Mouse (Mus musculus) heart, embryonic 13.5 days (tissue): ENCODE results near the gene Nfkbia. TPM values are rescaled to one million over a fixed set of nuclear protein-coding genes. Genes with fewer than 3 reads are reported as not detected.

ENCODE experiments used
- ATAC-seq: fragments of 200-750 bp; cut with Nextera tagmentation; 2 replicates; pipeline ENCODE4 v1.8.0; 2017; ENCODE audit warnings: moderate TSS enrichment; ENCODE audit not compliant: insufficient number of reproducible peaks, low FRiP score, low TSS enrichment; ENCODE audit errors: extremely low read depth
- H3K27ac ChIP-seq: fragments of 300-500 bp; sonication (generic); replicated peaks from 2 replicates; pipeline ENCODE4 v1.5.1; 2015; ENCODE audit warnings: moderate library complexity, mild to moderate bottlenecking, inconsistent platforms
- H3K27me3 ChIP-seq: fragments of 300-500 bp; sonication (generic); replicated peaks from 2 replicates; pipeline ENCODE4 v1.6.1; 2015; ENCODE audit warnings: mild to moderate bottlenecking, inconsistent platforms
- H3K36me3 ChIP-seq: fragments of 300-500 bp; sonication (generic); 2 replicates; pipeline ENCODE4 v1.6.1; 2015; ENCODE audit warnings: mild to moderate bottlenecking, inconsistent platforms
- H3K4me1 ChIP-seq: fragments of 300-500 bp; sonication (generic); 2 replicates; pipeline ENCODE4 v1.6.1; 2015; ENCODE audit warnings: inconsistent platforms
- H3K4me2 ChIP-seq: fragments of 300-500 bp; sonication (generic); 2 replicates; pipeline ENCODE4 v1.6.1; 2015; ENCODE audit warnings: inconsistent platforms, mild to moderate bottlenecking, moderate library complexity
- H3K4me3 ChIP-seq: fragments of 300-500 bp; sonication (generic); 2 replicates; pipeline ENCODE4 v1.5.1; 2015; ENCODE audit warnings: moderate library complexity, mild to moderate bottlenecking, inconsistent platforms
- H3K9ac ChIP-seq: fragments of 300-500 bp; sonication (generic); 2 replicates; pipeline ENCODE4 v1.6.1; 2015; ENCODE audit warnings: inconsistent platforms, mild to moderate bottlenecking, moderate library complexity
- H3K9me3 ChIP-seq: fragments of 300-500 bp; sonication (generic); 2 replicates; pipeline ENCODE4 v1.6.1; 2016; ENCODE audit warnings: inconsistent platforms
- WGBS: fragments of 180-500 bp; shearing (Covaris S2); methylation state at CpG from one replicate; pipeline ENCODE4 v1.1.7; 2015; ENCODE audit warnings: mixed read lengths; 5-methylcytosine and 5-hydroxymethylcytosine counted together
- polyA plus RNA-seq: library from polyadenylated mRNA; unstranded; fragments of >200 nt; fragmentation: Nextera tagmentation; extraction: Ambion mirVana; gene quantifications from 2 replicates; pipeline ENCODE4 v1.2.1, GENCODE M21; 2015

The Nfkbia gene
- polyA plus RNA-seq, 1 experiment from 2014 or later: 47.0 TPM

GRCm38 (mm10) chr12:55474209-55474583 lies 18.3 kb downstream of the Nfkbia start:
- ATAC-seq: no peak
- Histone ChIP-seq H3K36me3 (no peaks in the 10 kb centered on the region), H3K9me3 (no peaks in the 10 kb centered on the region), H3K4me2 (no peak overlapping the region), H3K4me1 (peaks cover 17% of the 10 kb centered on the region), H3K27ac (0 out of 2 replicates have a peak overlapping the region, but pooled peaks have one; percentile 25), H3K27me3 (no peaks in the 10 kb centered on the region), H3K9ac (no peak overlapping the region), H3K4me3 (no peak overlapping the region)
- 78% methylated on average over 13 of the region's 13 CpGs for WGBS

GRCm38 (mm10) chr12:55473250-55474208 lies 18.9 kb downstream of the Nfkbia start:
- ATAC-seq: peak; percentile 25; the same call in 1 of the 2 replicates
- H3K9me3 ChIP-seq: no peaks in the 10 kb centered on the region
- no peaks in the 10 kb centered on the region for H3K36me3 ChIP-seq
- no peaks in the 10 kb centered on the region for H3K27me3 ChIP-seq
- no peak overlapping the region for H3K9ac ChIP-seq
- no peak overlapping the region for H3K4me3 ChIP-seq
- peaks cover 17% of the 10 kb centered on the region for H3K4me1 ChIP-seq
- peak overlapping the region; percentile 51 for H3K27ac ChIP-seq
- no peak overlapping the region for H3K4me2 ChIP-seq
- WGBS: 26% methylated on average over 8 of the region's 8 CpGs

GRCm38 (mm10) chr12:55471344-55471743 lies 21.1 kb downstream of the Nfkbia start:
- Histone ChIP-seq H3K27ac (no peak overlapping the region), H3K9ac (no peak overlapping the region), H3K4me3 (no peak overlapping the region), H3K27me3 (no peaks in the 10 kb centered on the region), H3K9me3 (no peaks in the 10 kb centered on the region), H3K4me1 (peaks cover 35% of the 10 kb centered on the region), H3K36me3 (no peaks in the 10 kb centered on the region), H3K4me2 (no peak overlapping the region)
- ATAC-seq: no peak
- WGBS: 84% methylated on average over 9 of the region's 9 CpGs

GRCm38 (mm10) chr12:55470442-55470841 lies 22.0 kb downstream of the Nfkbia start:
- peaks cover 44% of the 10 kb centered on the region for H3K4me1 ChIP-seq
- no peak overlapping the region for H3K9ac ChIP-seq
- no peak overlapping the region for H3K27ac ChIP-seq
- WGBS: 43% methylated on average over 5 of the region's 5 CpGs
- no peaks in the 10 kb centered on the region for H3K36me3 ChIP-seq
- H3K9me3 ChIP-seq: no peaks in the 10 kb centered on the region
- H3K27me3 ChIP-seq: no peaks in the 10 kb centered on the region
- no peak overlapping the region for H3K4me2 ChIP-seq
- no peak for ATAC-seq
- no peak overlapping the region for H3K4me3 ChIP-seq

DNA sequence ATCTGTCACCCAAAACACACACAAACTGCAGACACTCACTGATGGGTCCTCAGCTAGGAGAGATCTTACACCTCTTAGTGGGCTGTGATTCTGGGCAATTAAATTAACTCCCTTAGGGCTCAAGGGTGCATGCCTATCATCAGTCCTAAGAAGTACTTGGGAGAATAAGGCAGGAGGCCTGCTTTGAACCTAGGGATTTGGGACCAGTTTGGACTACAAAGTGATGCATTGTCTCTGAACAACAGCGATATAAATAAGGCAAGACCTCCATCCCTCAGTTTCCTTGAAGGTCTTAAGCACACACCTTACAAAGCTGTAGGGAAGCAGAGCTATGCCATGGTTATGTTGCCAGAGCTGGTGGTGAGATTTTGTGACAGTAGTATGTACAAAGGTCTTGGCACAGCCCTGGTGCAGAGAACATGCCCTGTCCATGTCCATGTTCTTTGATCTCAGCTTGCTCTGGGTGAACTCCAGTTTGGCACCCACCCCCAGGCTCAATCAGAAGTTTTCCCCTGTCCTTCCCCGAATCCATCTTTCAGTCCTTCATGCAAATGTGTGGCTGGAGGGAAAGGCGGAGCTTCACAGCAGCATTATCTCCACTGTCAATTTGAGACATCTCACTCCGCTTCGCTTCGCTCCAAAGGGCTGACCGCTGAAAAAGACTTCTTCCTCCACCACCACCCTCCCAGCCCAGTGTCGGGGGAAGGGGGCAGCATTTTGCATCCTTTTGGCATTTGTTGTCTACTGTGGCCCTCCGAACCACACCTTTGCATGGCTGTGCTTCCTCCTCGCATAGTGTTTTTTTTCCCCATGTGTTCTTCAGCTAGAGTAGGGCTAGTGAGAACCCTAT lies 24.9 kb downstream of the Nfkbia start:
- Histone ChIP-seq H3K4me2 (peak overlapping the region; percentile 29; the same call in 1 of the 2 replicates), H3K4me1 (peaks cover 61% of the 10 kb centered on the region), H3K27me3 (no peaks in the 10 kb centered on the region), H3K9ac (peak overlapping the region; percentile 12; the same call in 1 of the 2 replicates), H3K9me3 (no peaks in the 10 kb centered on the region), H3K4me3 (no peak overlapping the region), H3K36me3 (no peaks in the 10 kb centered on the region), H3K27ac (no peak overlapping the region)
- no peak for ATAC-seq
- 32% methylated on average over 10 of the region's 10 CpGs for WGBS

DNA sequence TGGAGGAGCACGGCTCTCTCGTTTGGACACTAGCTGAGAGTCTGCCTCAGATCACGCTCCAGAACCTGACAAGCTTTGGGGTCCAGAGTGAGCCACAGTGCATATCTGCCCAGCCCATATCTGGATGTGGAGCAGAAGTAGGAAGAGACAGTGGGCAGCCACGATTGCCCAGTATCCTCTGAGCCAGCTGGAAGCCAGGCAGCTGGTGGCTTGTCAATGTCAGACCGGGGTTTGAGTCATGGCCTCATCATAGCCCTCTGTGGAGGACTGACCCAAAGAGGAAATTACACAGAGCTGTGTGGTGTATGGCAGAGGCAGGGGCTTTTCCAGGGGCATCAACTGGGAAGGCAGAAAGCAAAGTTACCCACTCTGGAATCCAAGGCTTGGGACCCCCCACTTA lies 25.6 kb downstream of the Nfkbia start:
- no peak overlapping the region for H3K9ac ChIP-seq
- no peaks in the 10 kb centered on the region for H3K27me3 ChIP-seq
- no peaks in the 10 kb centered on the region for H3K36me3 ChIP-seq
- no peak for ATAC-seq
- peaks cover 68% of the 10 kb centered on the region for H3K4me1 ChIP-seq
- H3K9me3 ChIP-seq: no peaks in the 10 kb centered on the region
- WGBS: 65% methylated on average over 5 of the region's 5 CpGs
- no peak overlapping the region for H3K4me3 ChIP-seq
- H3K4me2 ChIP-seq: no peak overlapping the region
- 0 out of 2 replicates have a peak overlapping the region, but pooled peaks have one; percentile 9 for H3K27ac ChIP-seq

GRCm38 (mm10) chr12:55466088-55466701 lies 26.3 kb downstream of the Nfkbia start:
- no peak overlapping the region for H3K4me3 ChIP-seq
- H3K27me3 ChIP-seq: no peaks in the 10 kb centered on the region
- H3K4me2 ChIP-seq: no peak overlapping the region
- H3K27ac ChIP-seq: peak overlapping the region; percentile 9; the same call in 1 of the 2 replicates
- H3K9me3 ChIP-seq: no peaks in the 10 kb centered on the region
- H3K9ac ChIP-seq: no peak overlapping the region
- no peaks in the 10 kb centered on the region for H3K36me3 ChIP-seq
- ATAC-seq: no peak
- H3K4me1 ChIP-seq: peaks cover 74% of the 10 kb centered on the region
- 62% methylated on average over 7 of the region's 7 CpGs for WGBS

DNA sequence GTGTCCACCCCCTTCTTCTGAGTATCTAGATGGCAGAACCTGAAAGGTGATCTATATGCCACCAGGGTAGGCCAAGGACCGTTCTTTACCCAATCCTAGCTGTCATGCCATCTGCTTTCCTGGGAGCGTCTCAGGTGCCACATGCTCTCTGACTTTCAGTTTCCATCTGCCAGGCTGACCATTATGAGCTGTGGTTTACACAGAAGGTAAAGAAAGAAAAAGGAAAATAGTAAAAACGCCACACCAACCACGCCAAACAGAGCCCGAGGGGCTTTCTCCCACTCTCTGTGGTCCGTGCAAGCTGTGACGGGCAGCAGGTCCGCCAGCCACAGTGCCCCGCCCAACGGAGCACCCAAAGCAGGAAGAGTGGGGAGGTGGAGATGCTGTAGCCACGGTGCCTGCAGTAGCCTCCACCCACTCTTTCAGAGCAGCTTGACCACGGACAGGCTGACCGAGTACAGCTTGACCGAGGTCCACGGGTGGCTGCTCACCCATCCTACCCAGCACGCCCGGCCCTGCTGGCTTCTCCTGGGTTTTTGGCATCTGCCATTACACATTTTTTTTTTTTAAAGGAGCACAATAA lies 27.0 kb downstream of the Nfkbia start:
- Histone ChIP-seq H3K9me3 (no peaks in the 10 kb centered on the region), H3K4me2 (no peak overlapping the region), H3K4me3 (no peak overlapping the region), H3K9ac (no peak overlapping the region), H3K4me1 (peaks cover 76% of the 10 kb centered on the region), H3K36me3 (no peaks in the 10 kb centered on the region), H3K27ac (no peak overlapping the region), H3K27me3 (no peaks in the 10 kb centered on the region)
- no peak for ATAC-seq
- 80% methylated on average over 17 of the region's 17 CpGs for WGBS

DNA sequence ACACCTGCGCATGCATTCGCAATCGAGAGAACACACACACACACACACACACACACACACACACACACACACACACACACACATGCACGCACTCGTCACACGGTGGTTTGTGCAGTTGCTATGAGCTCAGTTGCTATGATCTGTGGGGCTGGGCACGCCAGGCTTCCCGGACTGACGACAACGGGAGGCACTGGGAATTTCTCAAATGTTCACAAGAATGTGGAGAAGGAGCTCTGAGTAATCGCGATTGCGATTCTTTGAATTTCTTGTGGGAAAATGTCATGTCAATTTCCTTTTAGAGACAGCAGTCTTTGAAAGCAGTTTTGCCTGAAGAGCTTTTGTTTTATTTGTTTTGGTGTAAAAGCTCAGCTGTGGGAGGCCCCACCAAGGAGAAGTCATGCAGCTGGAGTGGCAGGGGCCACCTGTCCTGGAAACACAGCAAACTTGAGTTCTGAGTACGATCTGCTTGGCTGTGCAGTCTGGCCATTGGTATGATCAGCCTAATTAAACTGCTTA lies 27.5 kb downstream of the Nfkbia start:
- Histone ChIP-seq H3K9ac (0 out of 2 replicates have a peak overlapping the region, but pooled peaks have one; percentile 5), H3K4me2 (0 out of 2 replicates have a peak overlapping the region, but pooled peaks have one; percentile 34), H3K27me3 (no peaks in the 10 kb centered on the region), H3K36me3 (no peaks in the 10 kb centered on the region), H3K9me3 (no peaks in the 10 kb centered on the region), H3K4me1 (peaks cover 75% of the 10 kb centered on the region), H3K4me3 (no peak overlapping the region), H3K27ac (peak overlapping the region; percentile 8; the same call in 1 of the 2 replicates)
- 70% methylated on average over 14 of the region's 14 CpGs for WGBS
- ATAC-seq: no peak

GRCm38 (mm10) chr12:55463992-55464845 lies 28.2 kb downstream of the Nfkbia start:
- no peaks in the 10 kb centered on the region for H3K36me3 ChIP-seq
- 30% methylated on average over 16 of the region's 16 CpGs for WGBS
- ATAC-seq: no peak
- peaks cover 77% of the 10 kb centered on the region for H3K4me1 ChIP-seq
- H3K4me2 ChIP-seq: peak overlapping the region; percentile 34; the same call in 1 of the 2 replicates
- 0 out of 2 replicates have a peak overlapping the region, but pooled peaks have one; percentile 5 for H3K9ac ChIP-seq
- no peak overlapping the region for H3K4me3 ChIP-seq
- no peaks in the 10 kb centered on the region for H3K9me3 ChIP-seq
- H3K27ac ChIP-seq: peak overlapping the region; percentile 62
- H3K27me3 ChIP-seq: no peaks in the 10 kb centered on the region
